In the genomic region with DNA sequence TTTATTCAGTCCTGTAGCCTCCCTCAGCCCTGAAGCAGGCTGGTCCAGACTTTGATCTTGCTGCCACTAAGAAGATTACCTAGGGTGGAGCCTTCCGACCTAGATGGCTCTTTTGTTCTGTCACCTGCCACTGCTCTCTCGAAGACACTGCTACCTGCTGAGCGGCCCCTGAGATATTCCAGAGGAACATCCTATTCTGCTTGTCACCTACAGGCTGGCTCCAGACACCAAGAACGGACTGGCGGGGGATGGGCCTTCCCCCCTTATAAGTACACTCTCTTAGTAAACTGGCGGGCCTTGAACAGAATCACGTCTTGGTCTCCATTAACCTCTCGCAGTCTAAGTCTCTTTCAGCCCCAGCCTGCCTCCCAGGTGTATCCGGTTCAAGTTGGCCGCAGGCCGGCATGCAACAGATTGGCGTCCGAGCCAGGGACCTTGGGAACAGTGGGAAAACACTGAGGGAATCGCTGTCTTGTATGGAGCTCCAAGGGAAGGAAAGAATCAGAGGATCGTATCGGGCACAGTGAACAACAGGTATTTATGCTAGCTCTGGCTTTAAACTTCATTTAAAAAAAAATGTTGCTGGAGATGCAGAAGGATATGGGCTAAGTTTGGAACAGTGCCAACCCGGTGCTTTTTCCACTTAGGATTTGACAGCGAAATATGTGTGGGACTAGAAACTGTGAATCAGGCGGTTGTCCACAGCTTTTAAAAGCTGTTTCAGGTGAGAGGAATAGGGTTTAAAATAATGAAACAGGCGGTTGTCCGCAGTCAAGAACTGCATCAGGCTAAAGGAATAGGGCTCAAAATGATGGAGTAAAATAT, we compare ENCODE assay signal across 10 mouse cellular contexts. TPM values are rescaled to one million over a fixed set of nuclear protein-coding genes. Genes with fewer than 3 reads are reported as not detected.
DNase-seq lines count a peak whose midpoint lies in the region; ATAC-seq and TF ChIP-seq lines count a peak whose summit lies in the region.
"Not testable (repeated sequence)": the region's sequence is repeated elsewhere in the genome, so short reads cannot be mapped to it uniquely, and the experiment has no call there.
"Had no signal": no experiment of that assay in that cellular context is flagged by ENCODE, and none has a peak within 500 bp of the region (broad histone marks: within the 10 kb centered on the region; RNA-seq: fewer than 3 reads in every experiment).

No protein-coding gene starts in this region.

- not testable (repeated sequence) for H3K27ac ChIP-seq in ES-E14 (ENCODE audit: insufficient read depth, low read depth, low read length, poor library complexity, severe bottlenecking); forebrain, embryonic 16.5 days (ENCODE audit: low read length); heart, embryonic 13.5 days (replicated peaks); hindbrain, postnatal 0 days; left cerebral cortex, adult 2 months

- not testable (repeated sequence) for H3K4me1 ChIP-seq in ES-E14 (ENCODE audit: control insufficient read depth in 2 of 2, insufficient read depth in 2 of 2, low read length in 2 of 2, poor library complexity in 1 of 2); forebrain, embryonic 16.5 days (replicated peaks; ENCODE audit: control insufficient read depth, insufficient read depth, low read length); hindbrain, postnatal 0 days (ENCODE audit: insufficient read depth, low read length)
- peaks cover 12% of the 10 kb centered on the region for H3K4me1 ChIP-seq in heart, embryonic 13.5 days

- H3K36me3 ChIP-seq in ES-E14 (ENCODE audit: control insufficient read depth, insufficient read depth, low read length, poor library complexity, severe bottlenecking); forebrain, embryonic 16.5 days (ENCODE audit: control insufficient read depth, insufficient read depth); heart, embryonic 13.5 days; hindbrain, postnatal 0 days (ENCODE audit: insufficient read depth, low read length): not testable (repeated sequence)

- in situ Hi-C loops in ES-E14 (cut with MboI; ENCODE audit: low sequenced_read_pairs in 2 of 2, unreplicated experiment in 2 of 2): not testable (repeated sequence)

- peak overlapping the region; percentile 13; the same call in 1 of the 2 replicates for H3K4me2 ChIP-seq in forebrain, embryonic 16.5 days (ENCODE audit: low read length)
- peak overlapping the region; percentile 67 for H3K4me2 ChIP-seq in heart, embryonic 13.5 days
- H3K4me2 ChIP-seq in hindbrain, postnatal 0 days (ENCODE audit: low read depth, low read length): peak overlapping the region; percentile 31; the same call in 1 of the 2 replicates

- ATAC-seq in forebrain, embryonic 16.5 days; heart, embryonic 13.5 days (ENCODE audit: extremely low read depth, insufficient number of reproducible peaks, low FRiP score, low TSS enrichment); hindbrain, postnatal 0 days: not testable (repeated sequence)

- not testable (repeated sequence) for TF ChIP-seq CTCF in hindbrain, postnatal 0 days (IDR thresholded peaks at IDR 0.05; ENCODE audit: low read depth); left cerebral cortex, adult 2 months (IDR thresholded peaks at IDR 0.05)

- H3K27me3 ChIP-seq in forebrain, embryonic 16.5 days (replicated peaks; ENCODE audit: control insufficient read depth, insufficient read depth, low read length); heart, embryonic 13.5 days (replicated peaks); hindbrain, postnatal 0 days (ENCODE audit: insufficient read depth, low read length): not testable (repeated sequence)

- 30% methylated on average over 21 of the region's 21 CpGs for WGBS in forebrain, embryonic 16.5 days
- whole genome bisulfite sequencing in heart, embryonic 13.5 days: 20% methylated on average over 21 of the region's 21 CpGs
- WGBS in hindbrain, postnatal 0 days: 34% methylated on average over 21 of the region's 21 CpGs

- H3K4me3 ChIP-seq in ES-E14 (ENCODE audit: insufficient read depth in 1 of 2, low read depth in 1 of 2, low read length in 2 of 2, poor library complexity in 1 of 2, severe bottlenecking in 1 of 2); forebrain, embryonic 16.5 days (replicated peaks; ENCODE audit: low read length); hindbrain, postnatal 0 days (ENCODE audit: low read length): not testable (repeated sequence)
- peak overlapping the region; percentile 43 for H3K4me3 ChIP-seq in heart, embryonic 13.5 days
- H3K4me3 ChIP-seq in left cerebral cortex, adult 2 months: peak overlapping the region; percentile 7; the same call in 1 of the 2 replicates

- peak; percentile 42 for DNase-seq in ES-E14 (ENCODE audit: low read depth, low spot score)
- DNase-seq in cerebellum, postnatal 36 days: peak; percentile 29 to 31
- DNase-seq in hindbrain, postnatal 0 days (ENCODE audit: low spot score): not testable (repeated sequence)
- DNase-seq in left cerebral cortex, adult 2 months (ENCODE audit: extremely low spot score in 1 of 2, low spot score in 2 of 2): peak; percentile 16 to 23
- DNase-seq in lung, postnatal 10 days: peak; percentile 2
- DNase-seq in right cerebral cortex, adult 18-20 months: peak; percentile 21

- not testable (repeated sequence) for H3K9me3 ChIP-seq in ES-E14 (ENCODE audit: control insufficient read depth, insufficient read depth, low read depth, low read length); forebrain, embryonic 16.5 days (ENCODE audit: control insufficient read depth, low read length); heart, embryonic 13.5 days; hindbrain, postnatal 0 days (ENCODE audit: low read length)

- intact Hi-C loops in left cerebral cortex, adult 2 months (cut with DNase I): not testable (repeated sequence)

- not testable (repeated sequence) for H3K9ac ChIP-seq in ES-E14 (ENCODE audit: insufficient read depth, low read depth, low read length, poor library complexity, severe bottlenecking); forebrain, embryonic 16.5 days (replicated peaks; ENCODE audit: low read depth, low read length); hindbrain, postnatal 0 days (replicated peaks; ENCODE audit: low read length)
- peak overlapping the region; percentile 62 for H3K9ac ChIP-seq in heart, embryonic 13.5 days

RNA-seq across cellular contexts. Expression of a gene that starts 41.6 kb away (rescaled TPM):
- total RNA-seq in ES-E14 (2012; rRNA removed): 36.3 and 48.9 TPM in 2 replicates
- 53.8 and 61.7 TPM in 2 replicates for polyA plus RNA-seq in forebrain, embryonic 16.5 days (2015; fragmentation: Nextera tagmentation; extraction: Ambion mirVana)
- 60.0 and 66.2 TPM in 2 replicates for polyA plus RNA-seq in heart, embryonic 13.5 days (2015; fragmentation: Nextera tagmentation; extraction: Ambion mirVana)
- 26.2 and 27.9 TPM in 2 replicates for total RNA-seq in hindbrain, postnatal 0 days (2014; rRNA removed)
- 47.6 and 50.3 TPM in 2 replicates for polyA plus RNA-seq in hindbrain, postnatal 0 days (2015; fragmentation: Nextera tagmentation; extraction: Ambion mirVana)
- 10 to 100 TPM; 20.4 to 24.5 TPM for total RNA-seq in left cerebral cortex, adult 2 months (2021)

RNA-seq across cellular contexts. Expression of a gene that starts 41.7 kb away (rescaled TPM):
- 0.09 and 0.21 TPM in 2 replicates for total RNA-seq in ES-E14 (2012; rRNA removed)
- polyA plus RNA-seq in forebrain, embryonic 16.5 days (2015; fragmentation: Nextera tagmentation; extraction: Ambion mirVana): 1.7 TPM in 2 replicates
- polyA plus RNA-seq in heart, embryonic 13.5 days (2015; fragmentation: Nextera tagmentation; extraction: Ambion mirVana): 0.38 and 0.56 TPM in 2 replicates
- total RNA-seq in hindbrain, postnatal 0 days (2014; rRNA removed): 0.40 and 0.94 TPM in 2 replicates
- polyA plus RNA-seq in hindbrain, postnatal 0 days (2015; fragmentation: Nextera tagmentation; extraction: Ambion mirVana): 1.7 and 1.8 TPM in 2 replicates
- under 1 TPM in 1 of 2 experiments, not detected in 1; 0.28 TPM for total RNA-seq in left cerebral cortex, adult 2 months (2021)

RNA-seq across cellular contexts. Expression of a gene that starts 41.7 kb away (rescaled TPM):
- not detected in 2 replicates for total RNA-seq in ES-E14 (2012; rRNA removed)
- 1.9 and 5.6 TPM in 2 replicates for polyA plus RNA-seq in forebrain, embryonic 16.5 days (2015; fragmentation: Nextera tagmentation; extraction: Ambion mirVana)
- polyA plus RNA-seq in heart, embryonic 13.5 days (2015; fragmentation: Nextera tagmentation; extraction: Ambion mirVana): not detected in 2 replicates
- not detected in 2 replicates for total RNA-seq in hindbrain, postnatal 0 days (2014; rRNA removed)
- polyA plus RNA-seq in hindbrain, postnatal 0 days (2015; fragmentation: Nextera tagmentation; extraction: Ambion mirVana): 12.0 and 15.5 TPM in 2 replicates
- total RNA-seq in left cerebral cortex, adult 2 months (2021): 1 to 10 TPM in 1 of 2 experiments, not detected in 1; 3.1 TPM
- total RNA-seq: adrenal gland, adult 8-10 months; layer of hippocampus, postnatal 10 days had no signal

Comparison
In these comparisons a context has a peak if more than half of its experiments do, and no peak if none do; other contexts are left out.
1. H3K4me2 ChIP-seq: peak in every context shown above with its lines; median percentile 67 in heart, embryonic 13.5 days; 31 in hindbrain, postnatal 0 days; 13 in forebrain, embryonic 16.5 days.